Mouse (Mus musculus): ENCODE results near the gene Uggt1. TPM values are rescaled to one million over a fixed set of nuclear protein-coding genes. Genes with fewer than 3 reads are reported as not detected.

Gene Uggt1
- polyA plus RNA-seq, 1 experiment from 2014 or later: 53.6 TPM

DNA sequence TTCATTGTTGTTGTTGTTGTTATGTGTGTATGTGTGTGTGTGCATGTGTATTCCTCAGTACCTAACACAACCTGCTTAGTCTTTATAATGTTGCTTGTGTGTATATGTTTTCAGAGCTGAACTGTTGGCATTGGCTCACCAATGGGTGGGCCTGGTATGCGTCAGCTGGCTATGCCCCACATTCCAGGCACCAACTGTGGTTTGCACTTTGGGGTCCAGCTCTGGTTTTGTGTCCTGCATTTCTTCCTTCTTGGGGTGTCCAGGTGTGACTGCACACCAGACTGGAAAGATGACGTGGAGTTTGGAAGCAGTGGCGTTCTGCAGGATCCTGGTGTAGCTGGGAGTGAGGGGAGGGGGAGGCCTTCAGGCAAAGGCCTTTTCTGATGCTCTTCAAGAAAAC lies 125.6 kb downstream of the Uggt1 start:
- H3K27ac ChIP-seq: no peak overlapping the region
- no peaks in the 10 kb centered on the region for H3K9me3 ChIP-seq
- no peaks in the 10 kb centered on the region for H3K36me3 ChIP-seq (replicated peaks)
- DNase-seq (ENCODE audit: extremely low spot score, low spot score): no peak
- no peaks in the 10 kb centered on the region for H3K27me3 ChIP-seq (ENCODE audit: poor library complexity, severe bottlenecking)
- H3K4me3 ChIP-seq: no peak overlapping the region
- 90% methylated on average over 3 of the region's 3 CpGs for WGBS
- no peaks in the 10 kb centered on the region for H3K4me1 ChIP-seq

DNA sequence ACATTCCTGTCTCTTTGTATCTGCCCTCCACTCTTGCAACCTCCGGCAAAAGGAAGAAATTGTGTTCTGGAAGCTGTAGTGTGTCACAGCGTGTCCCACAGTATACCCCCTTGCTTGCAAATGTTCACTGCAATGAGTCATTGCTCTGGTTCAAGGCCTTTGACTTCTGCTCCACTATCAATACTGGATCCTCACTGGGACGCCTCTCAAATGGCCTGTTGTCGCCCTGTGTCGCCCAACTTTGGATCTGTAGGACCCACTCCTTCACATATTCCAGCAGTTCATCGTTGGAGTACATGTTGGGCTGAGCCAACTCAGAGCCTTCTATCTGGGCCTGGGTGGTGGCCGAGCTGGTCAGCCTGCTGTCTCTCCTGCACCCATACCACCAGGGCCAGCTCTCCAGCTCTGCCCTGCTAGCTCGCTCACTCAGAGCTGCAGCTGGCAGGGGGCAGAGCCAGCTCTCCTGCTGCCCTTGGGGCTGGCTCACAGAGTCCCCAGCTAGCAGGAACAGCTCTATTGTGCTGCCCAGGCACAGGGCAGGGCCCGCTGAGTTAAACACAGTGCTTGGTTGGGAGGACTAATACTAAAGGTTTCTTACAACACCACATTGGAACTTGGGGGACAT lies 126.3 kb downstream of the Uggt1 start:
- Histone ChIP-seq H3K4me3 (no peak overlapping the region), H3K4me1 (no peaks in the 10 kb centered on the region), H3K27ac (no peak overlapping the region), H3K27me3 (ENCODE audit: poor library complexity, severe bottlenecking) (no peaks in the 10 kb centered on the region), H3K36me3 (replicated peaks) (no peaks in the 10 kb centered on the region), H3K9me3 (no peaks in the 10 kb centered on the region)
- no peak for DNase-seq (ENCODE audit: extremely low spot score, low spot score)
- WGBS: 81% methylated on average over 9 of the region's 9 CpGs

- Histone ChIP-seq H3K27ac (no peak overlapping the region), H3K36me3 (replicated peaks) (no peaks in the 10 kb centered on the region)
- WGBS: 89% methylated on average over 5 of the region's 5 CpGs
Measured at GRCm38 (mm10) chr1:36116488-36116887, 128.0 kb downstream of the Uggt1 start.

DNA sequence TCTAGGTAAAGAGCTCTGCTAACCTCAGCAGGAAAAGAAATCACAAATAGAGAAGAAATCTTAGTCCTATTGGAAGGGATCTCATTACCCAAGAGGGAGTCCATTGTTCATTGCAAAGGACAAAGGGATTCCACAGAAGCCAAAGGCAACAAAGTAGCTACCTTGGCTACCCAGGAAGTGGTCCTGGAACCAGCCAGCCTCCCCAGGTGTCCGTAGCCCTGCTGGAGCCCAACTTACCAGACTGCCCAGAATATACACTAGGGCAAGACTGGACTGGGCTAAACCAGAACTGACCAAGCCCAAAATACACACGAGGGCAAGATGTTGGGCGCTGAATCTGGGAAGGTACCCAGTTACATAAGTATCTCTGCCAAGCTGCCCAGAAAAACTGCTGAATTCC lies 129.7 kb downstream of the Uggt1 start:
- no peaks in the 10 kb centered on the region for H3K4me1 ChIP-seq
- no peak overlapping the region for H3K27ac ChIP-seq
- no peaks in the 10 kb centered on the region for H3K36me3 ChIP-seq (replicated peaks)
- no peak overlapping the region for H3K4me3 ChIP-seq
- H3K27me3 ChIP-seq (ENCODE audit: poor library complexity, severe bottlenecking): no peaks in the 10 kb centered on the region
- WGBS: 84% methylated on average over 3 of the region's 3 CpGs
- DNase-seq (ENCODE audit: extremely low spot score, low spot score): no peak
- H3K9me3 ChIP-seq: no peaks in the 10 kb centered on the region

More at GRCm38 (mm10) chr1:36116488-36116887, 128.0 kb downstream of the Uggt1 start:
- H3K27me3 ChIP-seq (ENCODE audit: poor library complexity, severe bottlenecking): no peaks in the 10 kb centered on the region
- no peak for DNase-seq (ENCODE audit: extremely low spot score, low spot score)
- no peak overlapping the region for H3K4me3 ChIP-seq
- no peaks in the 10 kb centered on the region for H3K4me1 ChIP-seq
- H3K9me3 ChIP-seq: no peaks in the 10 kb centered on the region

- H3K9me3 ChIP-seq: no peaks in the 10 kb centered on the region
- no peaks in the 10 kb centered on the region for H3K27me3 ChIP-seq (ENCODE audit: poor library complexity, severe bottlenecking)
- no peaks in the 10 kb centered on the region for H3K36me3 ChIP-seq (replicated peaks)
- H3K4me3 ChIP-seq: no peak overlapping the region
- DNase-seq (ENCODE audit: extremely low spot score, low spot score): no peak
- H3K27ac ChIP-seq: no peak overlapping the region
- H3K4me1 ChIP-seq: 0 out of 2 replicates have a peak, but pooled peaks cover 5% of the 10 kb centered on the region
- 87% methylated on average over 8 of the region's 8 CpGs for WGBS
Measured at GRCm38 (mm10) chr1:36113670-36114069, 130.8 kb downstream of the Uggt1 start.

DNA sequence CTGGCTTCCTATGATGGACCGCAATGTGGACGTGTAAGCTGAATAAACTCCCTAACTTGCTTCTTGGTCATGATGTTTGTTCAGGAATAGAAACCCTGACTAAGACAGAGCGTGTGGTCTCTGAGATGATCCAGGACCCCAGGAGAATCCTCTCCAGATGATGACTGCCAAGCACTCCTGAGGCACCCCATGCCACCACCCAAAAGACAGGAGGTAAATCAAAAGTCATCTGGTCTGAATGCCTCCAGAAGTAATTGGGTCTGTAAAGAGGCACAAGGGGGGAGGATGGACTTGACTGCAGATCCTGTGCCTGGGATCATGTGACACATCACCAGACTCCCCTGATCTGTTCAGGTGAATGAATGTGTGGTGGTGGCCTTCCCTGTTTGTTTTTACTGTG lies 131.9 kb downstream of the Uggt1 start:
- no peaks in the 10 kb centered on the region for H3K9me3 ChIP-seq
- H3K4me3 ChIP-seq: no peak overlapping the region
- H3K36me3 ChIP-seq (replicated peaks): no peaks in the 10 kb centered on the region
- WGBS: 88% methylated on average over 3 of the region's 3 CpGs
- 0 out of 2 replicates have a peak, but pooled peaks cover 5% of the 10 kb centered on the region for H3K4me1 ChIP-seq
- no peak for DNase-seq (ENCODE audit: extremely low spot score, low spot score)
- no peaks in the 10 kb centered on the region for H3K27me3 ChIP-seq (ENCODE audit: poor library complexity, severe bottlenecking)
- no peak overlapping the region for H3K27ac ChIP-seq

DNA sequence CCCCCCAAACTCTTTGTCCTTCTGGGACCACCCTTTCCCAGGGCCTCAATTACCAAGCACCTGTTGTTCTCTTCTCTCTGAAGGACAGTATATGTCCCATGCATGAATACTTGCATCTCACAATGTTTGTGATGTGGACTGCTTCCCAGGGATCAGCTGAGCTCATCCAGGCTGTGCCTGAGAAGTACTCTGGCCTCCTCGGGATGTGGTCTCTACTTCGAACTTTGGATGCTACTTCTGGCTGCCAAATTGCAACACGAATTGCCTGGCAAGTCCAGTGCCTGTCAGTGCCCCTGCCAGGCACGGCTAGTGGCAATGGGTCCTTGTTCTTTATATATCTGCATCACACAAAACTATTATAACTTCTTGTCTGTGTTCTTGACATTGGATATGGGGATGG lies 134.5 kb downstream of the Uggt1 start:
- Histone ChIP-seq H3K27ac (no peak overlapping the region), H3K4me3 (no peak overlapping the region), H3K27me3 (ENCODE audit: poor library complexity, severe bottlenecking) (no peaks in the 10 kb centered on the region), H3K36me3 (replicated peaks) (peaks cover 19% of the 10 kb centered on the region), H3K4me1 (0 out of 2 replicates have a peak, but pooled peaks cover 5% of the 10 kb centered on the region), H3K9me3 (no peaks in the 10 kb centered on the region)
- 90% methylated on average over 4 of the region's 4 CpGs for WGBS
- no peak for DNase-seq (ENCODE audit: extremely low spot score, low spot score)

GRCm38 (mm10) chr1:36105917-36106706 lies 138.4 kb downstream of the Uggt1 start:
- Histone ChIP-seq H3K27me3 (ENCODE audit: poor library complexity, severe bottlenecking) (no peaks in the 10 kb centered on the region), H3K4me1 (0 out of 2 replicates have a peak, but pooled peaks cover 5% of the 10 kb centered on the region), H3K36me3 (replicated peaks) (peaks cover 58% of the 10 kb centered on the region), H3K27ac (no peak overlapping the region), H3K4me3 (no peak overlapping the region), H3K9me3 (no peaks in the 10 kb centered on the region)
- WGBS: 94% methylated on average over 11 of the region's 11 CpGs
- DNase-seq (ENCODE audit: extremely low spot score, low spot score): no peak

DNA sequence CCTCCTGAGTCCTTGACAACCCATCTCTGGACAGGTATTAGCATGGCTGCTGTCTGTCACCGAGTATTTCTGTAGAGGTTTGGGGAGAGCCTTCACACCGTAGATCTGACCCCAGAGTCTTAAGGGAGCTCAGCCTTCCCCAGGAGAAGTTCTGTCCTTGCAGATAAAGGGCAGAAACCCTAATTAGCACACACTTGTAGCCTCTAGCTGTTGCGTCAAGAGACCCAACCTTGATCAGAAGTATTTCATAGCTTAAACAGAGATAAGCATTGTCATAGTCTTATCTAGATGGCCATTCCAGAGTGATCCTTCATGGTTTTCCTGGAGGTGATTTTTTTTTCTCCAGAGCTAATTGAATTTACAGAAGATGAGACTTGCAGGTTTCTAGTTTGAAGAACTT lies 144.1 kb downstream of the Uggt1 start:
- 95% methylated on average over 3 of the region's 3 CpGs for WGBS
- Histone ChIP-seq H3K27ac (no peak overlapping the region), H3K36me3 (replicated peaks) (peaks cover 99% of the 10 kb centered on the region), H3K9me3 (no peaks in the 10 kb centered on the region), H3K4me3 (no peak overlapping the region), H3K4me1 (no peaks in the 10 kb centered on the region), H3K27me3 (ENCODE audit: poor library complexity, severe bottlenecking) (no peaks in the 10 kb centered on the region)
- DNase-seq (ENCODE audit: extremely low spot score, low spot score): no peak

- Histone ChIP-seq H3K36me3 (replicated peaks) (peaks cover 99% of the 10 kb centered on the region), H3K27ac (no peak overlapping the region)
- 90% methylated on average over 4 of the region's 4 CpGs for WGBS
Measured at GRCm38 (mm10) chr1:36098432-36098831, 146.1 kb downstream of the Uggt1 start.

GRCm38 (mm10) chr1:36095423-36096272 lies 148.9 kb downstream of the Uggt1 start:
- no peak for DNase-seq (ENCODE audit: extremely low spot score, low spot score)
- Histone ChIP-seq H3K4me1 (peaks cover 9% of the 10 kb centered on the region), H3K27me3 (ENCODE audit: poor library complexity, severe bottlenecking) (no peaks in the 10 kb centered on the region), H3K27ac (no peak overlapping the region), H3K36me3 (replicated peaks) (peaks cover 92% of the 10 kb centered on the region), H3K9me3 (no peaks in the 10 kb centered on the region), H3K4me3 (no peak overlapping the region)
- 89% methylated on average over 12 of the region's 12 CpGs for WGBS

More at GRCm38 (mm10) chr1:36098432-36098831, 146.1 kb downstream of the Uggt1 start:
- no peaks in the 10 kb centered on the region for H3K4me1 ChIP-seq
- DNase-seq (ENCODE audit: extremely low spot score, low spot score): no peak
- H3K27me3 ChIP-seq (ENCODE audit: poor library complexity, severe bottlenecking): no peaks in the 10 kb centered on the region
- H3K4me3 ChIP-seq: no peak overlapping the region
- H3K9me3 ChIP-seq: no peaks in the 10 kb centered on the region

GRCm38 (mm10) chr1:36093741-36094140 lies 150.8 kb downstream of the Uggt1 start:
- H3K27me3 ChIP-seq (ENCODE audit: poor library complexity, severe bottlenecking): no peaks in the 10 kb centered on the region
- no peaks in the 10 kb centered on the region for H3K9me3 ChIP-seq
- H3K27ac ChIP-seq: no peak overlapping the region
- no peak overlapping the region for H3K4me3 ChIP-seq
- peaks cover 92% of the 10 kb centered on the region for H3K36me3 ChIP-seq (replicated peaks)
- peaks cover 28% of the 10 kb centered on the region for H3K4me1 ChIP-seq
- 94% methylated on average over 8 of the region's 8 CpGs for WGBS
- no peak for DNase-seq (ENCODE audit: extremely low spot score, low spot score)
